In genomic region chr17:84099737-84100136, GRCm38 (mm10) we compare ENCODE assay signal across 11 mouse cellular contexts.
DNase-seq lines count a peak whose midpoint lies in the region; ATAC-seq and TF ChIP-seq lines count a peak whose summit lies in the region.
"Had no signal": no experiment of that assay in that cellular context is flagged by ENCODE, and none has a peak within 500 bp of the region (broad histone marks: within the 10 kb centered on the region; RNA-seq: fewer than 3 reads in every experiment).

No protein-coding gene starts in this region.

- H3K27ac ChIP-seq in hindbrain, postnatal 0 days, result peak overlapping the region; percentile 54; the same call in 1 of the 2 replicates
- H3K27ac ChIP-seq in hindbrain, embryonic 14.5 days, result no peak overlapping the region

- H3K4me3 ChIP-seq in hindbrain, postnatal 0 days (ENCODE audit: low read length), result no peak overlapping the region
- no peak overlapping the region for H3K4me3 ChIP-seq in hindbrain, embryonic 14.5 days (replicated peaks; ENCODE audit: low read length)

- no peaks in the 10 kb centered on the region for H3K27me3 ChIP-seq in hindbrain, postnatal 0 days (ENCODE audit: insufficient read depth, low read length)
- no peaks in the 10 kb centered on the region for H3K27me3 ChIP-seq in hindbrain, embryonic 14.5 days (ENCODE audit: control insufficient read depth, insufficient read depth, low read length)

- 81% methylated on average over 9 of the region's 9 CpGs for WGBS in hindbrain, postnatal 0 days
- 83% methylated on average over 9 of the region's 9 CpGs for WGBS in hindbrain, embryonic 14.5 days

- H3K36me3 ChIP-seq in hindbrain, postnatal 0 days (ENCODE audit: insufficient read depth, low read length), result no peaks in the 10 kb centered on the region
- no peaks in the 10 kb centered on the region for H3K36me3 ChIP-seq in hindbrain, embryonic 14.5 days (replicated peaks; ENCODE audit: control insufficient read depth, insufficient read depth)

- H3K4me1 ChIP-seq in hindbrain, postnatal 0 days (ENCODE audit: insufficient read depth, low read length), result peaks cover 17% of the 10 kb centered on the region
- H3K4me1 ChIP-seq in hindbrain, embryonic 14.5 days (replicated peaks; ENCODE audit: control insufficient read depth, insufficient read depth, low read length), result peaks cover 20% of the 10 kb centered on the region

- H3K9me3 ChIP-seq in hindbrain, postnatal 0 days (ENCODE audit: low read length), result no peaks in the 10 kb centered on the region
- no peaks in the 10 kb centered on the region for H3K9me3 ChIP-seq in hindbrain, embryonic 14.5 days (ENCODE audit: control insufficient read depth, low read length)

- ATAC-seq in hindbrain, postnatal 0 days, result no peak
- no peak for ATAC-seq in hindbrain, embryonic 14.5 days (ENCODE audit: low FRiP score)

- no peak overlapping the region for H3K9ac ChIP-seq in hindbrain, postnatal 0 days (replicated peaks; ENCODE audit: low read length)
- H3K9ac ChIP-seq in hindbrain, embryonic 14.5 days, result no peak overlapping the region
- H3K9ac ChIP-seq: lung, embryonic 14.5 days had no signal

- DNase-seq in adrenal gland, postnatal 14 days, result peak; percentile 77
- DNase-seq in adrenal gland, adult 18-20 months (ENCODE audit: low spot score in 2 of 2), result no peak
- no peak for DNase-seq in hindbrain, postnatal 0 days (ENCODE audit: low spot score)
- no peak for DNase-seq in hindbrain, embryonic 14.5 days (ENCODE audit: low spot score)
- peak; percentile 38 for DNase-seq in retina, postnatal 1 day
- no peak for DNase-seq in retina, embryonic 14.5 days (ENCODE audit: low spot score)
- peak; percentile 54 for DNase-seq in lung, postnatal 36 days
- no peak for DNase-seq in spleen, postnatal 14 days (ENCODE audit: low spot score in 2 of 2)
- DNase-seq: cerebellum, postnatal 14 days; lung, embryonic 14.5 days; thymus, postnatal 25 days had no signal

- H3K4me2 ChIP-seq in hindbrain, postnatal 0 days (ENCODE audit: low read depth, low read length), result no peak overlapping the region
- no peak overlapping the region for H3K4me2 ChIP-seq in hindbrain, embryonic 14.5 days (replicated peaks)
- H3K4me2 ChIP-seq: lung, embryonic 14.5 days had no signal

- no peak for TF ChIP-seq CTCF in hindbrain, postnatal 0 days (IDR thresholded peaks at IDR 0.05; ENCODE audit: low read depth)

Comparison
In these comparisons a context has a peak if more than half of its experiments do, and no peak if none do; other contexts are left out.
1. DNase-seq: peak in adrenal gland, postnatal 14 days (single experiment), retina, postnatal 1 day (single experiment) and lung, postnatal 36 days (single experiment); none in adrenal gland, adult 18-20 months (0 of 2), hindbrain, postnatal 0 days (single experiment), hindbrain, embryonic 14.5 days (single experiment), retina, embryonic 14.5 days (single experiment) and spleen, postnatal 14 days (0 of 2).